Mouse (Mus musculus) stomach, embryonic 16.5 days (tissue): ENCODE measurements around the gene Prdx5. TPM values are rescaled to one million over a fixed set of nuclear protein-coding genes. Genes with fewer than 3 reads are reported as not detected.

ENCODE experiments used
- ATAC-seq: fragments of 200-750 bp; cut with Nextera tagmentation; 2 replicates; pipeline ENCODE4 v1.8.0; 2017; ENCODE audit warnings: moderate number of reproducible peaks, moderate TSS enrichment; ENCODE audit not compliant: insufficient read depth, low FRiP score
- H3K27ac ChIP-seq: fragments of 300-500 bp; sonication (generic); 2 replicates; pipeline ENCODE4 v1.5.1; 2014; ENCODE audit warnings: low read length
- H3K27me3 ChIP-seq: fragments of 300-500 bp; sonication (generic); 2 replicates; pipeline ENCODE4 v1.6.1; 2014; ENCODE audit warnings: low read length, control low read depth, mixed read lengths; ENCODE audit not compliant: control insufficient read depth, insufficient read depth
- H3K36me3 ChIP-seq: fragments of 300-500 bp; sonication (generic); 2 replicates; pipeline ENCODE4 v1.6.1; 2014; ENCODE audit warnings: low read length; ENCODE audit not compliant: control insufficient read depth, insufficient read depth
- H3K4me1 ChIP-seq: fragments of 300-500 bp; sonication (generic); 2 replicates; pipeline ENCODE4 v1.6.1; 2014; ENCODE audit warnings: low read length, control low read depth, mixed read lengths; ENCODE audit not compliant: control insufficient read depth, insufficient read depth
- H3K4me2 ChIP-seq: fragments of 300-500 bp; sonication (generic); 2 replicates; pipeline ENCODE4 v1.6.1; 2014; ENCODE audit warnings: low read depth, low read length, mixed read lengths
- H3K4me3 ChIP-seq: fragments of 300-500 bp; sonication (generic); replicated peaks from 2 replicates; pipeline ENCODE4 v1.5.1; 2014; ENCODE audit warnings: mild to moderate bottlenecking, low read length
- H3K9ac ChIP-seq: fragments of 300-500 bp; sonication (generic); 2 replicates; pipeline ENCODE4 v1.6.1; 2014; ENCODE audit warnings: low read length
- H3K9me3 ChIP-seq: fragments of 300-500 bp; sonication (generic); replicated peaks from 2 replicates; pipeline ENCODE4 v1.6.1; 2016; ENCODE audit warnings: low read length, control low read depth; ENCODE audit not compliant: control insufficient read depth
- WGBS: fragments of 180-500 bp; shearing (Covaris S2); extraction: QIAGEN DNeasy Blood & Tissue Kit; methylation state at CpG from one replicate; pipeline ENCODE4 v1.1.7; 2014; 5-methylcytosine and 5-hydroxymethylcytosine counted together
- polyA plus RNA-seq: library from polyadenylated mRNA; unstranded; fragments of >200 nt; fragmentation: Nextera tagmentation; extraction: Ambion mirVana; gene quantifications from 2 replicates; pipeline ENCODE4 v1.2.1, GENCODE M21; 2015

Gene Prdx5
- polyA plus RNA-seq = 291 and 307 TPM in 2 replicates

DNA sequence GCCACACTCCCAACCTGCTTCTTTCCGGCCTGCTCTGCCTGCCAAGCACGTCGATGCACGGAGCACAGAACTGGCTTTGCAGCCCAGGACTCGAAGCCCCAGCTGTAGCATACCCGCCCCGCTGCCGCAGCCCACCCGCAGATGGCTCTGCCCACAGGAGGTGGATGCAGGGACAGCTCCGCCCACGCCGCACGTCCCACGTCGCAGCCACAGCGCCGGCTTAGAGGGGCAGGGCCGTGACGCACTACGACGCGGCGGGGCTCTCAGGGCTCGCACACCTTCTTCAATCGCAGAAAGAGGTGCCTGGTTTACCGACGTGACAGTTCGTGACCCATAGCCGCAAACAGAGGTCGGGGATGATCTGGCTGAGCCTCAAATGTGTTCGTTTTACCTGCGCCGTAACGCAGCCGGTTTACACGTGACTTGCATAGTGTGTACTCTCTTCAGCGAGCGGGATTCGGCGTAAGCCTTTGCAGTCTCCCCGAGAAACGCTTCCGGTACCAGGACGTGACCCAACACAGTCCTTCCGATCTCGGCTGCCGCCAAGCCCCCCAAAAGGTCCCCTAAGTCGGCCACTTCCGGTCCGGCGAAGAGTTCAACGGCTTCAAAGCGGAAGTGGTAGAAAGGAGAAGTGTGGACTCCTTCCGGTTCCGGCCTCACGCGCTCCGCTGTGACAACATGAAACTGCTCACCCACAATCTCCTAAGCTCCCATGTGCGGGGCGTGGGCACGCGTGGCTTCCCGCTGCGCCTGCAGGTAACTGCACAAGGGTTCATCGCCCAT, at the start of gene Prdx5, which contains the start of gene Trmt112:
Gene Prdx5 (minus strand): TSS at position 600 of the 783 bp plus-strand sequence.
Gene Trmt112 (plus strand): TSS at position 192 of the 783 bp plus-strand sequence.
- Histone ChIP-seq H3K4me3 (peak within 1 kb of the TSS; percentile 72), H3K9ac (peak within 1 kb of the TSS; percentile 87), H3K36me3 (peaks cover 3% of the 10 kb centered on the region; the same call in 1 of the 2 replicates), H3K9me3 (no peaks in the 10 kb centered on the region), H3K4me2 (peak within 1 kb of the TSS; percentile 83), H3K27me3 (no peaks in the 10 kb centered on the region), H3K4me1 (peaks cover 24% of the 10 kb centered on the region), H3K27ac (peak within 1 kb of the TSS; percentile 100)
- under 1% methylated on average over 65 of the region's 65 CpGs for WGBS
- peak; percentile 94 for ATAC-seq

DNA sequence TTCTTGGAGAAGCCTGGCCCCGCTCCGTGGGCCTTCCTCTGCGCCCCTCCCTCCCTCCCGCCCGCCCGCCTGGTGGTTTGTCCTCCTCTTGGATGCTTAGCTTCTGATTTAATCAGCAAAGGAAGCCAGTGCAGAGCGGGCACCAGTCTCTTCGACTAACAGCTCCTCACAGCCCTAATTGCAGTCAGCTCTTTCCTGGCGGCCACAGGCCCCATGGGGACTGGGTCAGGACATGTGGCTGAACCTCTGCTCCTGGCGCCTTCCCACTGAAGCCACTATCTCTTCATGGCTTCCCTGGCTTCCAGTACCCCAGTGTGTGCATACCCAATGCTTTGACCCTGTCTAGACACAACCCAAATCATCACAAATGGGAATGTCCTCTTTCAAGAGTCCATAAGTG, 46.6 kb upstream of the Prdx5 start:
- no peak overlapping the region for H3K27ac ChIP-seq
- H3K4me3 ChIP-seq = no peak overlapping the region
- no peak overlapping the region for H3K9ac ChIP-seq
- ATAC-seq = no peak
- H3K4me1 ChIP-seq = peaks cover 14% of the 10 kb centered on the region; the same call in 1 of the 2 replicates
- WGBS = 83% methylated on average over 10 of the region's 10 CpGs
- H3K9me3 ChIP-seq = no peaks in the 10 kb centered on the region
- H3K27me3 ChIP-seq = no peaks in the 10 kb centered on the region
- peaks cover 31% of the 10 kb centered on the region for H3K36me3 ChIP-seq
- H3K4me2 ChIP-seq = no peak overlapping the region

- ATAC-seq = no peak
- WGBS = 76% methylated on average over 7 of the region's 7 CpGs
- Histone ChIP-seq H3K9me3 (no peaks in the 10 kb centered on the region), H3K4me2 (no peak overlapping the region), H3K36me3 (peaks cover 28% of the 10 kb centered on the region), H3K27ac (no peak overlapping the region), H3K27me3 (no peaks in the 10 kb centered on the region), H3K9ac (0 out of 2 replicates have a peak overlapping the region, but pooled peaks have one; percentile 13), H3K4me1 (peaks cover 14% of the 10 kb centered on the region; the same call in 1 of the 2 replicates), H3K4me3 (no peak overlapping the region)
These were observed 45.5 kb upstream of the Prdx5 start for GRCm38 (mm10) chr19:6955424-6955823.

DNA sequence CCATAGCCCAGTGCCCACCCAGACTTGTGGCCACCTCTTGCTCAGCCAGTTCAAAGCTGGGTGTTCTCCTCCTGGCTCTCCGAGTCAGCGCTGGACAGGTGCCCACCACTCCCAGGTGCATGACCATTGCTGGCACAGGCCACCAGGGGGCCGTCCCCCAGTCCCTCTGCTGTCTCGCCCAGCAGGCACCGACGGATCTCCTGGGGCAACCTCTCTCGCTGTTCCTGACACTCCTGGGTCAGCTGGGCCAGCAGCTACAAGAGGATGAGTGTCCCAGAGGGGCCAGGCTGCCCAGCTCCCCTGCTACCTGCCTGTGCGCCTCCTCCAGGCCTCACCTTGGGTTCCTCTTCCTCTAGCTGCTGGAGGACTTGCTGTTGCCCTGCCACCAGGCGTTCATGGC, 44.1 kb upstream of the Prdx5 start:
- H3K4me2 ChIP-seq = no peak overlapping the region
- peaks cover 20% of the 10 kb centered on the region for H3K36me3 ChIP-seq
- H3K4me3 ChIP-seq = no peak overlapping the region
- peaks cover 27% of the 10 kb centered on the region for H3K4me1 ChIP-seq
- no peaks in the 10 kb centered on the region for H3K9me3 ChIP-seq
- no peaks in the 10 kb centered on the region for H3K27me3 ChIP-seq
- H3K9ac ChIP-seq = 0 out of 2 replicates have a peak overlapping the region, but pooled peaks have one; percentile 27
- WGBS = 58% methylated on average over 9 of the region's 9 CpGs
- no peak for ATAC-seq
- no peak overlapping the region for H3K27ac ChIP-seq

DNA sequence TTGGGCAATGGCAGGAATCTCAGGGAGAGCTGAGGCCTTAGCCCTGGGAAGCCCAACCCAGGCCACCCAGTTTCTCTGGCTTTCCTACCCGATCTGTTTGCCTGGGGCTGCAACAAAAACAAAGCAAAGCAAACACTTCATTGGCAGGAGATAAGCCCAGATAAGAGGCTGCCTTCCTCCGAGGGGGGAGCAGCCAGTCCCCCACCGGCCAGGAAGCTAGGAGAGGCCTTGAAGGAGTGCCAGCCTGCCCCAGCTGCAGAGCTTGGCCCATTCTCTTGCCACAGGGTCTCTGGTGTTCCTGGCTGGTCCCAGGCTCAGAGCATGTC, 42.8 kb upstream of the Prdx5 start:
- peak; percentile 18; the same call in 1 of the 2 replicates for ATAC-seq
- Histone ChIP-seq H3K4me3 (peak overlapping the region; percentile 68), H3K36me3 (peaks cover 10% of the 10 kb centered on the region), H3K27ac (peak overlapping the region; percentile 98), H3K4me1 (peaks cover 27% of the 10 kb centered on the region), H3K9ac (peak overlapping the region; percentile 82), H3K4me2 (peak overlapping the region; percentile 62), H3K27me3 (no peaks in the 10 kb centered on the region), H3K9me3 (no peaks in the 10 kb centered on the region)
- 8% methylated on average over 3 of the region's 3 CpGs for whole genome bisulfite sequencing

DNA sequence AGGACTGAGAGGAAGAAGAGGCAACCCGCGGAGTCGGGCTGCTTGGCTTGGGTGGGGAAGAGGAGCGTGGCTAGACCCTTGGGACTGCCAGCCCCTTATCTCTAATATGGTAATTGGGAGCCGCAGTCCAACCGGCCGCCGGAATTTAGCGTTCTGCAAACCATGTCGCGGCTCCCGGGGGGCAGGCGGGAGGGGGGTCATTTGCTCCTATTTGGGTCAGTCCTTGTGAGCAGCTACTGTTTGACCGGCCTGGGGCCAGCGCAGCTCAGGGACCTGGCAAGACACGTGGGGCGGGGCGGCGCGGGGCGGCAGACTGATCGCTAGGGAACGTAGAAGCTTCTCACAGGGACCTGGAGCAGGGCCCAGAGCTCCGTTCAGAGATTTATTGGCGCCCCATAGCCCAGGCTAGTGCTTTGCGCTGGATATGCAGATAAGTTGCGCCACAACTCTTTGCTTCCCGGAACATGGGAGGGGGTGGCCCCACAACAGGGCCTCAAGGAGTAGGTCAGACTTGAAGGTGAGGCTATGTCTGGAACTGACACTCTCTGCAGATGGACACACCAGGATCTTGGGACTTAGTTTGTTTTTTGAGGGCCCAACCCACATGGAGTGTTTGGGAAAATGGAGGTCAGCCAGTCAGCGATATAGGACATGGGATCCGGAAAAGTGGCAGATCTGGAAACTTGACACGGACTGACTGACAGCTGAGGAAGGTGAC, 42.2 kb upstream of the Prdx5 start:
- Histone ChIP-seq H3K27me3 (no peaks in the 10 kb centered on the region), H3K4me1 (peaks cover 27% of the 10 kb centered on the region), H3K36me3 (peaks cover 10% of the 10 kb centered on the region), H3K9ac (peak overlapping the region; percentile 82), H3K27ac (peak overlapping the region; percentile 98), H3K9me3 (no peaks in the 10 kb centered on the region), H3K4me2 (peak overlapping the region; percentile 62), H3K4me3 (peak overlapping the region; percentile 68)
- peak; percentile 41 for ATAC-seq
- 2% methylated on average over 31 of the region's 31 CpGs for WGBS

DNA sequence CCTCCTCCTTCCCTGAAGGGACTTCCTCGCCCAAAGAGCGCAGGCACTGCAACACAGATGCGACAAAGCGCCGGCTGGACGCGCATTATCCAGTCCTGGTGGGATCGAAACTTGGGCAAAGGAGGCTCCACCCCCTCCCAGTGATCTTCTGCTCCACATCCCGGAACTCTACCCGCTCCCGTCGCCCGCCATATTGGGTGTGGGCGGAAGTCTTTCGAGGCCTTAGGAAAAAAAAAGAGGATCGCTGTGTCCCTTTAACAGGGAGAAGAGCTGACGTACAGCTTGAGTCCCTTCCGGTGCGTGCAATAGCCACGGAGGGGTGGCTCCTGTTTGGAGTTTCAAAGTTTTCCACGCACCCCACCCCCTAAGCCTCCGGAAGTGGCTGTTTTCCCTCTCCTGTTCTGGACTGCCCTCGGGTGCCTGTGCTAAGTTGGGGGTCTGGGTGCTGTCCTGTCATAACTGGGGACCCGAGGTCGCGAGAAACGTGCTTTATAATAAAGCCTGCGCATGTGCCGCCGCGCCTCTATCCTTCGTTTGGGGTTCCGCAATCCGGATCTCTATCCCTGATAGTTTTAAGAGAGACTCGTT, 41.6 kb upstream of the Prdx5 start:
- Histone ChIP-seq H3K27ac (peak overlapping the region; percentile 98), H3K27me3 (no peaks in the 10 kb centered on the region), H3K9me3 (no peaks in the 10 kb centered on the region), H3K9ac (peak overlapping the region; percentile 82), H3K4me2 (peak overlapping the region; percentile 62), H3K4me3 (peak overlapping the region; percentile 68), H3K36me3 (peaks cover 10% of the 10 kb centered on the region), H3K4me1 (peaks cover 27% of the 10 kb centered on the region)
- peak; percentile 81 for ATAC-seq
- WGBS = under 1% methylated on average over 35 of the region's 35 CpGs

- peaks cover 27% of the 10 kb centered on the region for H3K4me1 ChIP-seq
These were observed 40.8 kb upstream of the Prdx5 start for GRCm38 (mm10) chr19:6950613-6951153.

More at GRCm38 (mm10) chr19:6950613-6951153, 40.8 kb upstream of the Prdx5 start:
- peak overlapping the region; percentile 68 for H3K4me3 ChIP-seq
- WGBS = under 1% methylated on average over 28 of the region's 28 CpGs
- peak overlapping the region; percentile 98 for H3K27ac ChIP-seq
- peak; percentile 35; the same call in 1 of the 2 replicates for ATAC-seq
- H3K9me3 ChIP-seq = no peaks in the 10 kb centered on the region
- peak overlapping the region; percentile 82 for H3K9ac ChIP-seq
- peaks cover 9% of the 10 kb centered on the region for H3K36me3 ChIP-seq
- no peaks in the 10 kb centered on the region for H3K27me3 ChIP-seq
- peak overlapping the region; percentile 62 for H3K4me2 ChIP-seq
